Mouse (Mus musculus) CH12.LX (cell line): ENCODE data around the gene Aco1.

Source experiments
- CTCF ChIP-seq, 2 experiments: IDR thresholded peaks in 1 of 2; conservative IDR thresholded peaks in 1 of 2; 2 replicates each; pipeline ENCODE4 v1.5.1; 2011 to 2012; ENCODE audit warnings: low read depth in 2 of 2, low read length in 2 of 2, improper control_type of control experiment in 1 of 2, inconsistent platforms in 1 of 2, mild to moderate bottlenecking in 1 of 2, moderate library complexity in 1 of 2
- POLR2A ChIP-seq: IDR thresholded peaks from 2 replicates; pipeline ENCODE4 v1.6.1; 2011; ENCODE audit warnings: low read depth, mild to moderate bottlenecking, improper control_type of control experiment, low read length
- USF2 ChIP-seq: conservative IDR thresholded peaks from 2 replicates; pipeline ENCODE4 v1.6.1; 2011; ENCODE audit warnings: low read depth, low read length, improper control_type of control experiment

GRCm38 (mm10) chr4:40171477-40171876, 28.6 kb downstream of the Aco1 start:
- no peak for TF ChIP-seq CTCF (conservative IDR thresholded peaks at IDR 0.05 in 1 of 2, IDR thresholded peaks at IDR 0.05 in 1 of 2; ENCODE audit: low read depth in 2 of 2, low read length in 2 of 2)
- TF ChIP-seq POLR2A = no peak
- TF ChIP-seq USF2 = no peak
